Mouse (Mus musculus) thymus, postnatal 4 days (tissue): ENCODE measurements around the gene Gm10775.

Source experiments
- DNase-seq: peaks from one replicate; pipeline ENCODE4 v3.0.0; 2021

The Gm10775 gene

GRCm38 (mm10) chr13:65259239-65259638 is at the start of gene Gm10775:
Gene Gm10775 (plus strand): TSS chr13:65259539.
- no peak for DNase-seq

GRCm38 (mm10) chr13:65225945-65226344 is 33.4 kb upstream of the Gm10775 start:
- DNase-seq: no peak

GRCm38 (mm10) chr13:65226657-65227056 is 32.7 kb upstream of the Gm10775 start:
- no peak for DNase-seq

GRCm38 (mm10) chr13:65237211-65237610 is 22.1 kb upstream of the Gm10775 start:
- DNase-seq: no peak

- DNase-seq: peak; percentile 98
Measured at GRCm38 (mm10) chr13:65240509-65241098, 18.7 kb upstream of the Gm10775 start.

- peak; percentile 97 for DNase-seq
Measured at GRCm38 (mm10) chr13:65241099-65241626, 18.2 kb upstream of the Gm10775 start.

GRCm38 (mm10) chr13:65241627-65242318 is 17.6 kb upstream of the Gm10775 start:
- no peak for DNase-seq

- DNase-seq: peak; percentile 40
Measured at GRCm38 (mm10) chr13:65242319-65242787, 17.0 kb upstream of the Gm10775 start.

GRCm38 (mm10) chr13:65243273-65243672 is 16.1 kb upstream of the Gm10775 start:
- peak; percentile 39 for DNase-seq

GRCm38 (mm10) chr13:65258175-65258954 is 974 bp upstream of the Gm10775 start:
- no peak for DNase-seq

GRCm38 (mm10) chr13:65262086-65262485 is 2.7 kb downstream of the Gm10775 start:
- DNase-seq: no peak

- no peak for DNase-seq
Measured at GRCm38 (mm10) chr13:65277994-65278382, 18.6 kb downstream of the Gm10775 start.

GRCm38 (mm10) chr13:65278383-65279341 is 19.3 kb downstream of the Gm10775 start, which contains the start of gene Zfp369:
Gene Zfp369 (plus strand): TSS chr13:65278814.
- peak; percentile 96 for DNase-seq

GRCm38 (mm10) chr13:65286771-65287170 is 27.4 kb downstream of the Gm10775 start:
- peak; percentile 25 for DNase-seq

GRCm38 (mm10) chr13:65296354-65296753 is 37.0 kb downstream of the Gm10775 start:
- DNase-seq: no peak
